8 mouse cellular contexts compared by ENCODE assay signal in genomic region chr1:132333675-132334141, GRCm38 (mm10). TPM values are rescaled to one million over a fixed set of nuclear protein-coding genes. Genes with fewer than 3 reads are reported as not detected.
DNase-seq lines count a peak whose midpoint lies in the region; ATAC-seq and TF ChIP-seq lines count a peak whose summit lies in the region.

No protein-coding gene starts in this region.

- H3K27ac ChIP-seq in embryonic facial prominence, embryonic 10.5 days (replicated peaks) = peak overlapping the region; percentile 83
- peak overlapping the region; percentile 65 for H3K27ac ChIP-seq in lung, postnatal 0 days (ENCODE audit: low read length)
- H3K27ac ChIP-seq in stomach, postnatal 0 days (replicated peaks) = peak overlapping the region; percentile 65; the same call in 1 of the 2 replicates
- H3K27ac ChIP-seq in thymus, adult 2 months (ENCODE audit: control insufficient read depth, insufficient read depth, low read length) = no peak overlapping the region

- DNase-seq in 3T3-L1 (ENCODE audit: low read depth, low spot score) = peak; percentile 77
- peak; percentile 81 for DNase-seq in embryonic facial prominence, embryonic 10.5 days (ENCODE audit: low spot score)
- DNase-seq in heart, adult 9 months (ENCODE audit: low spot score in 2 of 2) = peak; percentile 77 to 85
- peak; percentile 94 to 96 for DNase-seq in kidney, adult 8-10 months
- peak; percentile 94 for DNase-seq in lung, postnatal 0 days (ENCODE audit: low spot score)
- peak; percentile 50 for DNase-seq in stomach, postnatal 0 days (ENCODE audit: low spot score)
- no peak for DNase-seq in thymus, adult 2 months
- no peak for DNase-seq in ovary, postnatal 10 days (ENCODE audit: low spot score)

- no peaks in the 10 kb centered on the region for H3K27me3 ChIP-seq in embryonic facial prominence, embryonic 10.5 days (replicated peaks; ENCODE audit: low read depth, poor library complexity, severe bottlenecking)
- no peaks in the 10 kb centered on the region for H3K27me3 ChIP-seq in lung, postnatal 0 days (replicated peaks; ENCODE audit: insufficient read depth, low read length)
- no peaks in the 10 kb centered on the region for H3K27me3 ChIP-seq in stomach, postnatal 0 days (ENCODE audit: control insufficient read depth, insufficient read depth, low read length)
- no peaks in the 10 kb centered on the region for H3K27me3 ChIP-seq in thymus, adult 2 months (ENCODE audit: control insufficient read depth, insufficient read depth, low read length)

- ATAC-seq in lung, postnatal 0 days = peak; percentile 93
- peak; percentile 69 for ATAC-seq in stomach, postnatal 0 days (ENCODE audit: low FRiP score, low TSS enrichment)

- H3K9me3 ChIP-seq in embryonic facial prominence, embryonic 10.5 days = no peaks in the 10 kb centered on the region
- H3K9me3 ChIP-seq in lung, postnatal 0 days (ENCODE audit: low read length) = no peaks in the 10 kb centered on the region
- H3K9me3 ChIP-seq in stomach, postnatal 0 days (ENCODE audit: control insufficient read depth, low read length) = no peaks in the 10 kb centered on the region

- no peak overlapping the region for H3K9ac ChIP-seq in lung, postnatal 0 days (replicated peaks; ENCODE audit: low read depth)
- H3K9ac ChIP-seq in stomach, postnatal 0 days (ENCODE audit: low read length) = no peak overlapping the region

- no peak for TF ChIP-seq POLR2A in thymus, adult 2 months (IDR thresholded peaks at IDR 0.05; ENCODE audit: control insufficient read depth, extremely low read depth, insufficient read depth, low read length, poor library complexity)

- H3K4me2 ChIP-seq in lung, postnatal 0 days (replicated peaks; ENCODE audit: low read depth, low read length) = no peak overlapping the region
- H3K4me2 ChIP-seq in stomach, postnatal 0 days (replicated peaks; ENCODE audit: low read depth) = no peak overlapping the region

- no peak for TF ChIP-seq CTCF in lung, postnatal 0 days (IDR thresholded peaks at IDR 0.05)
- no peak for TF ChIP-seq CTCF in stomach, postnatal 0 days (IDR thresholded peaks at IDR 0.05; ENCODE audit: low read depth)
- TF ChIP-seq CTCF in thymus, adult 2 months (IDR thresholded peaks at IDR 0.05; ENCODE audit: borderline replicate concordance, control insufficient read depth, extremely low read depth, insufficient read depth, low read length, poor library complexity) = no peak

- TF ChIP-seq EP300 in lung, postnatal 0 days (IDR thresholded peaks at IDR 0.05) = peak; percentile 76; the same call in 1 of the 2 replicates
- TF ChIP-seq EP300 in stomach, postnatal 0 days (optimal IDR thresholded peaks at IDR 0.05) = no peak

- H3K4me1 ChIP-seq in embryonic facial prominence, embryonic 10.5 days = peaks cover 90% of the 10 kb centered on the region
- peaks cover 35% of the 10 kb centered on the region for H3K4me1 ChIP-seq in lung, postnatal 0 days (ENCODE audit: insufficient read depth, low read depth, low read length)
- H3K4me1 ChIP-seq in stomach, postnatal 0 days (replicated peaks; ENCODE audit: control insufficient read depth, insufficient read depth) = peaks cover 4% of the 10 kb centered on the region; the same call in 1 of the 2 replicates
- peaks cover 10% of the 10 kb centered on the region for H3K4me1 ChIP-seq in thymus, adult 2 months (replicated peaks; ENCODE audit: control insufficient read depth, insufficient read depth, low read length)

- WGBS in embryonic facial prominence, embryonic 10.5 days = 3% methylated on average over 4 of the region's 4 CpGs
- WGBS in lung, postnatal 0 days = 8% methylated on average over 4 of the region's 4 CpGs
- 23% methylated on average over 4 of the region's 4 CpGs for WGBS in stomach, postnatal 0 days
- 83% methylated on average over 4 of the region's 4 CpGs for WGBS in thymus, adult 2 months

- peaks cover 37% of the 10 kb centered on the region for H3K36me3 ChIP-seq in embryonic facial prominence, embryonic 10.5 days (replicated peaks)
- peaks cover 26% of the 10 kb centered on the region for H3K36me3 ChIP-seq in lung, postnatal 0 days (ENCODE audit: insufficient read depth, low read length)
- H3K36me3 ChIP-seq in stomach, postnatal 0 days (ENCODE audit: control insufficient read depth, insufficient read depth, low read length) = no peaks in the 10 kb centered on the region; the same call in 1 of the 2 replicates
- H3K36me3 ChIP-seq in thymus, adult 2 months (ENCODE audit: control insufficient read depth, insufficient read depth, low read length) = no peaks in the 10 kb centered on the region

- H3K4me3 ChIP-seq in embryonic facial prominence, embryonic 10.5 days = peak overlapping the region; percentile 23
- H3K4me3 ChIP-seq in lung, postnatal 0 days (ENCODE audit: low read depth, low read length) = no peak overlapping the region
- H3K4me3 ChIP-seq in stomach, postnatal 0 days (ENCODE audit: low read depth, low read length) = no peak overlapping the region
- no peak overlapping the region for H3K4me3 ChIP-seq in thymus, adult 2 months (ENCODE audit: control insufficient read depth, insufficient read depth, low read length)

RNA-seq across cellular contexts. Expression of gene Nuak2, which starts 17.8 kb away (rescaled TPM):
- polyA plus RNA-seq in embryonic facial prominence, embryonic 10.5 days (2016; fragmentation: Nextera tagmentation; extraction: Ambion mirVana) = 12.6 and 19.6 TPM in 2 replicates
- polyA plus RNA-seq in lung, postnatal 0 days (2015; fragmentation: Nextera tagmentation; extraction: Ambion mirVana) = 11.9 and 12.1 TPM in 2 replicates
- polyA plus RNA-seq in stomach, postnatal 0 days (2015; fragmentation: Nextera tagmentation; extraction: Ambion mirVana) = 4.5 and 6.2 TPM in 2 replicates
- 5.6 and 5.7 TPM in 2 replicates for polyA plus RNA-seq in thymus, adult 2 months (2012; rRNA removed)

RNA-seq across cellular contexts. Expression of gene Klhdc8a, which starts 35.3 kb away (rescaled TPM):
- polyA plus RNA-seq in embryonic facial prominence, embryonic 10.5 days (2016; fragmentation: Nextera tagmentation; extraction: Ambion mirVana) = 0.46 and 0.58 TPM in 2 replicates
- 4.1 and 4.4 TPM in 2 replicates for polyA plus RNA-seq in lung, postnatal 0 days (2015; fragmentation: Nextera tagmentation; extraction: Ambion mirVana)
- 0.31 and 0.34 TPM in 2 replicates for polyA plus RNA-seq in stomach, postnatal 0 days (2015; fragmentation: Nextera tagmentation; extraction: Ambion mirVana)
- polyA plus RNA-seq in thymus, adult 2 months (2012; rRNA removed) = 5.5 and 6.6 TPM in 2 replicates

RNA-seq across cellular contexts. Expression of gene Tmcc2, which starts 57.4 kb away (rescaled TPM):
- 10.2 and 11.7 TPM in 2 replicates for polyA plus RNA-seq in embryonic facial prominence, embryonic 10.5 days (2016; fragmentation: Nextera tagmentation; extraction: Ambion mirVana)
- polyA plus RNA-seq in lung, postnatal 0 days (2015; fragmentation: Nextera tagmentation; extraction: Ambion mirVana) = 28.8 and 37.2 TPM in 2 replicates
- 2.4 and 2.6 TPM in 2 replicates for polyA plus RNA-seq in stomach, postnatal 0 days (2015; fragmentation: Nextera tagmentation; extraction: Ambion mirVana)
- polyA plus RNA-seq in thymus, adult 2 months (2012; rRNA removed) = 4.1 and 5.3 TPM in 2 replicates

Comparison
In these comparisons a context has a peak if more than half of its experiments do, and no peak if none do; other contexts are left out.
1. DNase-seq: peak in 3T3-L1 (single experiment), embryonic facial prominence, embryonic 10.5 days (single experiment), heart, adult 9 months (2 of 2), kidney, adult 8-10 months (2 of 2), lung, postnatal 0 days (single experiment) and stomach, postnatal 0 days (single experiment); none in thymus, adult 2 months (single experiment) and ovary, postnatal 10 days (single experiment).